8 mouse cellular contexts compared by ENCODE assay signal in genomic region chr4:144892133-144892936, GRCm38 (mm10). TPM values are rescaled to one million over a fixed set of nuclear protein-coding genes. Genes with fewer than 3 reads are reported as not detected.
DNase-seq lines count a peak whose midpoint lies in the region; TF ChIP-seq lines count a peak whose summit lies in the region.

Dhrs3 (plus strand) TSS chr4:144892827.

- peak in 1 of 2 experiments; percentile 44; a peak in 2 of 4 replicates for TF ChIP-seq POLR2A in MEL (IDR thresholded peaks at IDR 0.05; ENCODE audit: control insufficient read depth in 1 of 2, insufficient read depth in 1 of 2, low read depth in 1 of 2, low read length in 2 of 2, poor library complexity in 1 of 2)

- TF ChIP-seq EP300 in MEL (IDR thresholded peaks at IDR 0.05; ENCODE audit: low read depth in 1 of 2, low read length in 2 of 2), result peak in 1 of 2 experiments; percentile 33; a peak in 1 of 4 replicates

- under 1% methylated on average over 55 of the region's 55 CpGs for WGBS in hindbrain, embryonic 10.5 days

- H3K79me2 ChIP-seq in MEL (ENCODE audit: control insufficient read depth, insufficient read depth, low read length, poor library complexity), result no peaks in the 10 kb centered on the region; the same call in 1 of the 2 replicates

- TF ChIP-seq RAD21 in MEL (IDR thresholded peaks at IDR 0.05; ENCODE audit: low read depth, low read length), result no peak; the same call in 1 of the 2 replicates

- H3K36me3 ChIP-seq in MEL (ENCODE audit: control insufficient read depth in 1 of 2, insufficient read depth in 2 of 2, low read length in 2 of 2), result no peaks in the 10 kb centered on the region
- no peaks in the 10 kb centered on the region for H3K36me3 ChIP-seq in hindbrain, embryonic 10.5 days

- DNase-seq in MEL (ENCODE audit: low read depth, low spot score), result peak; percentile 94
- DNase-seq in cerebellum, adult 9-10 months, result peak; percentile 39
- DNase-seq in frontal cortex, adult 2 months (ENCODE audit: extremely low spot score in 1 of 2, low spot score in 1 of 2), result peak in 1 of 2 experiments; percentile 62
- peak; percentile 79 for DNase-seq in hindbrain, embryonic 10.5 days (ENCODE audit: low spot score)
- peak; percentile 89 for DNase-seq in layer of hippocampus, adult 9-11 months
- peak; percentile 87 for DNase-seq in lung, postnatal 14 days
- DNase-seq in ovary, postnatal 36 days (ENCODE audit: low spot score), result peak; percentile 84
- DNase-seq in thymus, postnatal 25 days, result peak; percentile 88

- peak within 1 kb of the TSS; percentile 61 to 84 for H3K4me3 ChIP-seq in MEL (ENCODE audit: control insufficient read depth in 1 of 2, insufficient read depth in 1 of 2, low read depth in 2 of 2, low read length in 2 of 2)
- peak within 1 kb of the TSS; percentile 59 for H3K4me3 ChIP-seq in hindbrain, embryonic 10.5 days

- H3K9ac ChIP-seq in MEL (ENCODE audit: control insufficient read depth, low read depth, low read length, poor library complexity, severe bottlenecking), result peak within 1 kb of the TSS; percentile 75

- H3K4me1 ChIP-seq in MEL (ENCODE audit: control insufficient read depth in 1 of 2, insufficient read depth in 2 of 2, low read length in 2 of 2), result peaks cover 2% of the 10 kb centered on the region in 2 experiments; a peak in 2 of 4 replicates
- peaks cover 40% of the 10 kb centered on the region for H3K4me1 ChIP-seq in hindbrain, embryonic 10.5 days (replicated peaks)

- no peaks in the 10 kb centered on the region for H3K9me3 ChIP-seq in MEL (replicated peaks; ENCODE audit: insufficient read depth, low read length)
- no peaks in the 10 kb centered on the region for H3K9me3 ChIP-seq in hindbrain, embryonic 10.5 days

- no peaks in the 10 kb centered on the region for H3K27me3 ChIP-seq in MEL (ENCODE audit: control insufficient read depth in 1 of 2, insufficient read depth in 2 of 2, low read length in 2 of 2)
- H3K27me3 ChIP-seq in hindbrain, embryonic 10.5 days (ENCODE audit: insufficient read depth, poor library complexity, severe bottlenecking), result peaks cover 41% of the 10 kb centered on the region

- H3K27ac ChIP-seq in MEL (ENCODE audit: control insufficient read depth, low read depth, low read length), result peak within 1 kb of the TSS; percentile 82
- H3K27ac ChIP-seq in hindbrain, embryonic 10.5 days, result peak within 1 kb of the TSS; percentile 64

- no peak for TF ChIP-seq CTCF in MEL (IDR thresholded peaks at IDR 0.05 in 2 of 3, conservative IDR thresholded peaks at IDR 0.05 in 1 of 3; ENCODE audit: control insufficient read depth in 1 of 3, insufficient read depth in 1 of 3, low read depth in 2 of 3, low read length in 3 of 3, poor library complexity in 1 of 3, severe bottlenecking in 1 of 3)

TF ChIP-seq in MEL, 35 proteins besides CTCF, POLR2A, EP300 and RAD21:
- TF ChIP-seq SIN3A (IDR thresholded peaks at IDR 0.05; ENCODE audit: low read length) (peak; percentile 78), ZNF384 (IDR thresholded peaks at IDR 0.05; ENCODE audit: low read depth, low read length) (peak; percentile 96), MYB (IDR thresholded peaks at IDR 0.05; ENCODE audit: low read depth, low read length) (no peak; the same call in 1 of the 2 replicates), BHLHE40 (IDR thresholded peaks at IDR 0.05; ENCODE audit: borderline replicate concordance, low read depth, low read length) (peak; percentile 71), POLR2AphosphoS5 (IDR thresholded peaks at IDR 0.05; ENCODE audit: borderline replicate concordance, low read depth, low read length) (no peak), SMC3 (IDR thresholded peaks at IDR 0.05; ENCODE audit: low read depth, low read length) (peak; percentile 27; the same call in 1 of the 2 replicates), MAX (IDR thresholded peaks at IDR 0.05; ENCODE audit: low read length) (peak; percentile 61; the same call in 1 of the 2 replicates), MEF2A (IDR thresholded peaks at IDR 0.05; ENCODE audit: extremely low read depth, insufficient replicate concordance, low read depth, low read length, poor library complexity, severe bottlenecking) (peak; percentile 53; the same call in 1 of the 2 replicates), MXI1 (IDR thresholded peaks at IDR 0.05; ENCODE audit: low read depth, low read length) (peak; percentile 41), ZMIZ1 (IDR thresholded peaks at IDR 0.05; ENCODE audit: low read depth, low read length) (no peak), USF2 (IDR thresholded peaks at IDR 0.05; ENCODE audit: borderline replicate concordance in 1 of 2, insufficient read depth in 1 of 2, low read depth in 1 of 2, low read length in 2 of 2) (no peak), NELFE (IDR thresholded peaks at IDR 0.05; ENCODE audit: low read depth, low read length) (peak; percentile 24), USF1 (IDR thresholded peaks at IDR 0.05; ENCODE audit: low read depth, low read length) (no peak), TBP (IDR thresholded peaks at IDR 0.05; ENCODE audit: low read depth, low read length) (0 out of 2 replicates have a peak, but pooled peaks have one; percentile 50), ZC3H11A (IDR thresholded peaks at IDR 0.05; ENCODE audit: low read depth, low read length) (no peak), RCOR1 (IDR thresholded peaks at IDR 0.05; ENCODE audit: low read depth, low read length) (peak; percentile 64; the same call in 1 of the 2 replicates), MAFK (IDR thresholded peaks at IDR 0.05; ENCODE audit: borderline replicate concordance, low read depth, low read length) (no peak), E2F4 (IDR thresholded peaks at IDR 0.05; ENCODE audit: borderline replicate concordance, low read depth, low read length) (peak; percentile 65; the same call in 1 of the 2 replicates), MAZ (IDR thresholded peaks at IDR 0.05; ENCODE audit: low read depth, low read length) (0 out of 2 replicates have a peak, but pooled peaks have one; percentile 78), ELF1 (IDR thresholded peaks at IDR 0.05; ENCODE audit: low read depth, low read length) (0 out of 2 replicates have a peak, but pooled peaks have one; percentile 39), HCFC1 (IDR thresholded peaks at IDR 0.05; ENCODE audit: low read depth, low read length) (0 out of 2 replicates have a peak, but pooled peaks have one; percentile 37), CHD1 (IDR thresholded peaks at IDR 0.05; ENCODE audit: low read depth, low read length) (no peak), ZKSCAN1 (IDR thresholded peaks at IDR 0.05; ENCODE audit: low read depth, low read length) (no peak; the same call in 1 of the 2 replicates), ETS1 (IDR thresholded peaks at IDR 0.05; ENCODE audit: low read depth, low read length) (peak; percentile 45; the same call in 1 of the 2 replicates), TAL1 (IDR thresholded peaks at IDR 0.05; ENCODE audit: low read length) (no peak), NRF1 (IDR thresholded peaks at IDR 0.05; ENCODE audit: insufficient read depth, low read depth, low read length, poor library complexity, severe bottlenecking) (peak; percentile 35; the same call in 1 of the 2 replicates), CHD2 (IDR thresholded peaks at IDR 0.05; ENCODE audit: low read length) (0 out of 2 replicates have a peak, but pooled peaks have one; percentile 14)

RNA-seq across cellular contexts. Expression of gene Dhrs3, which starts in this region (rescaled TPM):
- 0.89 and 2.1 TPM in 2 replicates for total RNA-seq in MEL (2012; rRNA removed)
- 1 to 10 TPM in 1 of 2 experiments, not detected in 1; 2.2 TPM for polyA plus RNA-seq in MEL (2012; ENCODE audit: insufficient read depth in 1 of 2, insufficient read length in 2 of 2, low read depth in 1 of 2, low replicate concordance in 2 of 2, missing spikeins in 1 of 2)
- 26.4 and 28.0 TPM in 2 replicates for polyA plus RNA-seq in frontal cortex, adult 2 months (2012; rRNA removed)
- polyA plus RNA-seq in hindbrain, embryonic 10.5 days (2016; fragmentation: Nextera tagmentation; extraction: Ambion mirVana), result 11.7 and 11.8 TPM in 2 replicates
